In the genomic region with DNA sequence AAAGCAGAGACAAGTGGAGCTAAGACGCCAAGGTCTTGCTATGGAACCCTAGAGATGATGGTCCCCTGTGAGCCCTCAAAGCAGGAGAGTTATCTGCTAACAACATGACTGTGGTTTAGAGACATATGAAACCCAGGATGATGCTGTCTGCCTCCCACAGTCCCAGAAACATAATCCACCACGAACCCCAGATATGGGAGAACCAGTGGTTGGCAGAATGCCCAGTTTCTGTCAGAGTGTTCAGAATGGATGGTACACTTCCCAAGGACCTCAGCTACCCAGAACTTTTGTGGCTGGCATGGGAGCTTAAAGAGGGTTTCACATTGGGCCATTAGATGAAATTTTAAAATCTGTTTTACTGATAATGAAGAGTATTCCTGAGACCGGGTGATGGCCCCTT, we compare ENCODE assay signal across 8 mouse cellular contexts. TPM values are rescaled to one million over a fixed set of nuclear protein-coding genes. Genes with fewer than 3 reads are reported as not detected.
DNase-seq lines count a peak whose midpoint lies in the region; ATAC-seq lines count a peak whose summit lies in the region.

No protein-coding gene starts in this region.

- ATAC-seq in frontal cortex, adult (ENCODE audit: low TSS enrichment), result peak; percentile 13; the same call in 1 of the 2 replicates

- no peak for DNase-seq in frontal cortex, postnatal 10 days (ENCODE audit: low spot score in 2 of 2)
- peak; percentile 31 for DNase-seq in left cerebral cortex, postnatal 4 days
- DNase-seq in left cerebral cortex, adult 11 months (ENCODE audit: low spot score), result no peak
- DNase-seq in NIH3T3 (ENCODE audit: low read depth), result peak; percentile 45
- peak; percentile 66 for DNase-seq in kidney, postnatal 10 days
- no peak for DNase-seq in gastrocnemius, adult 8-10 months (ENCODE audit: low spot score in 2 of 2)
- DNase-seq in ovary, postnatal 10 days (ENCODE audit: low spot score), result no peak

- intact Hi-C loops in left cerebral cortex, postnatal 4 days (cut with DNase I), result no loop called here

RNA-seq across cellular contexts. Expression of gene Ptpru, which starts 57.1 kb away (rescaled TPM):
- total RNA-seq in left cerebral cortex, postnatal 4 days (2021), result 10 to 100 TPM; 44.0 to 54.1 TPM
- total RNA-seq in gastrocnemius, adult 8-10 months (2022), result 1 to 10 TPM in 2 of 4 experiments, under 1 TPM in 2; 0.39 to 1.3 (median 0.98) TPM

Comparison
In these comparisons a context has a peak if more than half of its experiments do, and no peak if none do; other contexts are left out.
1. DNase-seq: peak in left cerebral cortex, postnatal 4 days (single experiment), NIH3T3 (single experiment) and kidney, postnatal 10 days (single experiment); none in frontal cortex, postnatal 10 days (0 of 2), left cerebral cortex, adult 11 months (single experiment), gastrocnemius, adult 8-10 months (0 of 2) and ovary, postnatal 10 days (single experiment).
2. RNA of gene Ptpru, which starts 57.1 kb away (total RNA-seq): 44.0 to 54.1 TPM in left cerebral cortex, postnatal 4 days; 0.39 to 1.3 TPM in gastrocnemius, adult 8-10 months; every median in the first group is over 10 times any median in the second.